Mouse (Mus musculus) liver, embryonic 14.5 days (tissue): ENCODE measurements at regions not wholly inside any gene's neighbourhood (a gene's known extent, or its start where the extent isn't known, plus 50 kb on each side); places are given as distances from the start of the nearest gene placed in this dataset.

Experiments used
- ATAC-seq: fragments of 200-750 bp; cut with Nextera tagmentation; 2 replicates; pipeline ENCODE4 v1.8.0; 2017; ENCODE audit warnings: moderate number of reproducible peaks, mild to moderate bottlenecking, moderate library complexity; ENCODE audit not compliant: insufficient read depth
- DNase-seq, 3 experiments: peaks; one replicate each; pipeline ENCODE4 v3.0.0-alpha.2; 2012 to 2013; ENCODE audit warnings: low read depth in 3 of 3, low spot score in 3 of 3
- H3K27ac ChIP-seq: fragments of 300-500 bp; sonication (generic); 2 replicates; pipeline ENCODE4 v1.5.1; 2014; ENCODE audit warnings: moderate library complexity, mild to moderate bottlenecking, control low read depth, inconsistent platforms
- H3K27me3 ChIP-seq: fragments of 300-500 bp; sonication (generic); 2 replicates; pipeline ENCODE4 v1.6.1; 2014; ENCODE audit warnings: mild to moderate bottlenecking, low read length, moderate library complexity; ENCODE audit not compliant: control insufficient read depth, insufficient read depth
- H3K36me3 ChIP-seq: fragments of 300-500 bp; sonication (generic); replicated peaks from 2 replicates; pipeline ENCODE4 v1.6.1; 2014; ENCODE audit warnings: low read depth; ENCODE audit not compliant: control insufficient read depth, insufficient read depth
- H3K4me1 ChIP-seq, 2 experiments: fragments of 200-500 bp in 1 of 2; fragments of 300-500 bp in 1 of 2; sonication (generic) in 1 of 2; replicated peaks; 2 replicates each; pipeline ENCODE4 v1.6.1; 2012 to 2014; ENCODE audit warnings: antibody characterized with exemption in 1 of 2, inconsistent platforms in 1 of 2, low read length in 1 of 2; ENCODE audit not compliant: control insufficient read depth in 2 of 2, insufficient read depth in 2 of 2
- H3K4me2 ChIP-seq: fragments of 300-500 bp; sonication (generic); 2 replicates; pipeline ENCODE4 v1.6.1; 2014; ENCODE audit warnings: low read depth, mild to moderate bottlenecking, control low read depth, moderate library complexity
- H3K4me3 ChIP-seq, 2 experiments: fragments of 200-500 bp in 1 of 2; fragments of 300-500 bp in 1 of 2; sonication (generic) in 1 of 2; 2 replicates each; pipeline ENCODE4 v1.5.1; 2012 to 2014; ENCODE audit warnings: low read depth in 2 of 2, low read length in 2 of 2, mild to moderate bottlenecking in 2 of 2, control low read depth in 1 of 2, inconsistent platforms in 1 of 2, moderate library complexity in 1 of 2; ENCODE audit not compliant: insufficient read depth in 1 of 2
- H3K9ac ChIP-seq: fragments of 300-500 bp; sonication (generic); replicated peaks from 2 replicates; pipeline ENCODE4 v1.6.1; 2014; ENCODE audit warnings: mild to moderate bottlenecking, control low read depth, moderate library complexity
- H3K9me3 ChIP-seq: fragments of 300-500 bp; sonication (generic); 2 replicates; pipeline ENCODE4 v1.6.1; 2016; ENCODE audit warnings: low read length, mixed read lengths; ENCODE audit not compliant: control insufficient read depth
- CTCF ChIP-seq: IDR thresholded peaks from 2 replicates; pipeline ENCODE4 v1.5.1; 2016; ENCODE audit warnings: antibody characterized with exemption, low read depth, control low read depth
- EP300 ChIP-seq: IDR thresholded peaks from 2 replicates; pipeline ENCODE4 v1.6.1; 2016; ENCODE audit warnings: antibody characterized with exemption, low read depth
- WGBS: fragments of 180-500 bp; shearing (Covaris S2); extraction: QIAGEN DNeasy Blood & Tissue Kit; methylation state at CpG from one replicate; pipeline ENCODE4 v1.1.7; 2014; ENCODE audit not compliant: insufficient replicate concordance; 5-methylcytosine and 5-hydroxymethylcytosine counted together

GRCm38 (mm10) chr11:84585626-84586025 is 60.3 kb upstream of the Lhx1 start:
- Histone ChIP-seq H3K4me2 (no peak overlapping the region), H3K9me3 (no peaks in the 10 kb centered on the region), H3K27me3 (no peaks in the 10 kb centered on the region; the same call in none of the 2 replicates), H3K36me3 (no peaks in the 10 kb centered on the region), H3K4me3 (no peak overlapping the region), H3K27ac (no peak overlapping the region), H3K9ac (no peak overlapping the region), H3K4me1 (no peaks in the 10 kb centered on the region)
- ATAC-seq (no peak), DNase-seq (no peak)
- no peak for TF ChIP-seq EP300
- TF ChIP-seq CTCF = no peak
- WGBS = 40% methylated on average over 3 of the region's 3 CpGs

- Histone ChIP-seq H3K9me3 (no peaks in the 10 kb centered on the region), H3K4me2 (no peak overlapping the region), H3K36me3 (no peaks in the 10 kb centered on the region), H3K4me1 (no peaks in the 10 kb centered on the region), H3K27me3 (no peaks in the 10 kb centered on the region), H3K27ac (no peak overlapping the region), H3K9ac (no peak overlapping the region), H3K4me3 (no peak overlapping the region)
- no peak for TF ChIP-seq CTCF
- TF ChIP-seq EP300 = no peak
- DNase-seq = no peak
- WGBS = 66% methylated on average over 17 of the region's 17 CpGs
- no peak for ATAC-seq
Measured at GRCm38 (mm10) chr11:84578805-84579541, 53.6 kb upstream of the Lhx1 start.
